Mouse (Mus musculus): ENCODE measurements around the gene Phactr2.
A peak's percentile ranks its signal among the peaks of the same experiment; 100 is the strongest.

Gene Phactr2

GRCm38 (mm10) chr10:13271716-13272115 is 202.5 kb downstream of the Phactr2 start:
- peak; percentile 44 for DNase-seq

GRCm38 (mm10) chr10:13271099-13271498 is 203.1 kb downstream of the Phactr2 start:
- peak; percentile 50 for DNase-seq

- DNase-seq = no peak
These were observed 203.9 kb downstream of the Phactr2 start for GRCm38 (mm10) chr10:13270270-13270669.

- peak; percentile 24 for DNase-seq
These were observed 215.0 kb downstream of the Phactr2 start for GRCm38 (mm10) chr10:13259251-13259650.

GRCm38 (mm10) chr10:13256196-13256595 is 218.0 kb downstream of the Phactr2 start:
- DNase-seq = peak; percentile 91

GRCm38 (mm10) chr10:13250280-13250679 is 223.9 kb downstream of the Phactr2 start:
- DNase-seq = no peak

GRCm38 (mm10) chr10:13249126-13249525 is 225.1 kb downstream of the Phactr2 start:
- peak; percentile 55 for DNase-seq

- peak; percentile 27 for DNase-seq
These were observed 228.5 kb downstream of the Phactr2 start for GRCm38 (mm10) chr10:13245714-13246113.

- DNase-seq = peak; percentile 92
These were observed 230.0 kb downstream of the Phactr2 start for GRCm38 (mm10) chr10:13244192-13244591.

- DNase-seq = peak; percentile 83
These were observed 233.8 kb downstream of the Phactr2 start for GRCm38 (mm10) chr10:13240431-13240830.

GRCm38 (mm10) chr10:13238188-13238587 is 236.0 kb downstream of the Phactr2 start:
- peak; percentile 85 for DNase-seq

- DNase-seq = peak; percentile 59
These were observed 237.3 kb downstream of the Phactr2 start for GRCm38 (mm10) chr10:13236866-13237265.

- no peak for DNase-seq
These were observed 239.7 kb downstream of the Phactr2 start for GRCm38 (mm10) chr10:13234503-13234902.

GRCm38 (mm10) chr10:13233941-13234340 is 240.3 kb downstream of the Phactr2 start:
- peak; percentile 29 for DNase-seq

- DNase-seq = peak; percentile 62
These were observed 241.0 kb downstream of the Phactr2 start for GRCm38 (mm10) chr10:13233143-13233622.

- peak; percentile 41 for DNase-seq
These were observed 241.6 kb downstream of the Phactr2 start for GRCm38 (mm10) chr10:13232443-13233142.

- peak; percentile 66 for DNase-seq
These were observed 243.5 kb downstream of the Phactr2 start for GRCm38 (mm10) chr10:13230716-13231115.

GRCm38 (mm10) chr10:13225377-13226063 is 248.7 kb downstream of the Phactr2 start:
- peak; percentile 52 for DNase-seq

GRCm38 (mm10) chr10:13222135-13222534 is 252.1 kb downstream of the Phactr2 start:
- DNase-seq = peak; percentile 34

GRCm38 (mm10) chr10:13220061-13220460 is 254.2 kb downstream of the Phactr2 start:
- peak; percentile 79 for DNase-seq

- peak; percentile 80 for DNase-seq
These were observed 260.3 kb downstream of the Phactr2 start for GRCm38 (mm10) chr10:13213956-13214355.

- no peak for DNase-seq
These were observed 261.4 kb downstream of the Phactr2 start for GRCm38 (mm10) chr10:13212829-13213228.

GRCm38 (mm10) chr10:13212326-13212725 is 261.9 kb downstream of the Phactr2 start:
- peak; percentile 58 for DNase-seq
